Mouse (Mus musculus) E14TG2a.4 (cell line): Measurements from ENCODE around the gene Sh3gl2.

Experiments
- CTCF ChIP-seq: conservative IDR thresholded peaks from 2 replicates; pipeline ENCODE4 v1.5.1; 2014; ENCODE audit warnings: low read length
- NANOG ChIP-seq: IDR thresholded peaks from 2 replicates; pipeline ENCODE4 v1.6.1; 2014; ENCODE audit warnings: borderline replicate concordance, low read length, mixed read lengths
- POU5F1 ChIP-seq: IDR thresholded peaks from 2 replicates; pipeline ENCODE4 v1.6.1; 2014; ENCODE audit warnings: low read length, borderline replicate concordance

GRCm38 (mm10) chr4:85669735-85670134 is 464.8 kb downstream of the Sh3gl2 start:
- TF ChIP-seq CTCF (no peak), POU5F1 (no peak), NANOG (no peak)
